Mouse (Mus musculus) limb, embryonic 11.5 days (tissue): Measurements from ENCODE around the gene Olfr95. TPM values are rescaled to one million over a fixed set of nuclear protein-coding genes. Genes with fewer than 3 reads are reported as not detected.

Source experiments
- ATAC-seq: fragments of 200-750 bp; cut with Nextera tagmentation; 2 replicates; pipeline ENCODE4 v1.8.0; 2017; ENCODE audit warnings: low read depth; ENCODE audit not compliant: insufficient number of reproducible peaks, low FRiP score, low TSS enrichment
- DNase-seq: peaks from one replicate; pipeline ENCODE4 v3.0.0-alpha.2; 2015; ENCODE audit warnings: low spot score
- H3K27ac ChIP-seq: fragments of 300-500 bp; sonication (generic); replicated peaks from 2 replicates; pipeline ENCODE4 v1.5.1; 2014; ENCODE audit warnings: low read depth, mild to moderate bottlenecking, low read length
- H3K27me3 ChIP-seq: fragments of 300-500 bp; sonication (generic); 2 replicates; pipeline ENCODE4 v1.6.1; 2014; ENCODE audit warnings: mild to moderate bottlenecking, low read length, mixed read lengths; ENCODE audit not compliant: control insufficient read depth, insufficient read depth
- H3K36me3 ChIP-seq: fragments of 300-500 bp; sonication (generic); 2 replicates; pipeline ENCODE4 v1.6.1; 2014; ENCODE audit warnings: mild to moderate bottlenecking, low read length, moderate library complexity, mixed read lengths; ENCODE audit not compliant: control insufficient read depth, insufficient read depth
- H3K4me1 ChIP-seq: fragments of 300-500 bp; sonication (generic); 2 replicates; pipeline ENCODE4 v1.6.1; 2014; ENCODE audit warnings: low read length, mixed read lengths; ENCODE audit not compliant: control insufficient read depth, insufficient read depth
- H3K4me2 ChIP-seq: fragments of 300-500 bp; sonication (generic); 2 replicates; pipeline ENCODE4 v1.6.1; 2014; ENCODE audit warnings: low read depth, mild to moderate bottlenecking, moderate library complexity; ENCODE audit not compliant: severe bottlenecking
- H3K4me3 ChIP-seq: fragments of 300-500 bp; sonication (generic); 2 replicates; pipeline ENCODE4 v1.5.1; 2014; ENCODE audit warnings: low read depth, low read length
- H3K9ac ChIP-seq: fragments of 300-500 bp; sonication (generic); 2 replicates; pipeline ENCODE4 v1.6.1; 2014; ENCODE audit warnings: mild to moderate bottlenecking, low read length
- H3K9me3 ChIP-seq: fragments of 300-500 bp; sonication (generic); 2 replicates; pipeline ENCODE4 v1.6.1; 2016; ENCODE audit warnings: low read length; ENCODE audit not compliant: control insufficient read depth
- WGBS: fragments of 180-500 bp; shearing (Covaris S2); extraction: QIAGEN DNeasy Blood & Tissue Kit; methylation state at CpG from one replicate; pipeline ENCODE4 v1.1.7; 2014; 5-methylcytosine and 5-hydroxymethylcytosine counted together
- polyA plus RNA-seq: library from polyadenylated mRNA; unstranded; fragments of >200 nt; fragmentation: Nextera tagmentation; extraction: Ambion mirVana; gene quantifications from 2 replicates; pipeline ENCODE4 v1.2.1, GENCODE M21; 2014

The Olfr95 gene
- polyA plus RNA-seq, 1 experiment from 2014 or later: not detected

- Histone ChIP-seq H3K4me2 (peak overlapping the region; percentile 20; the same call in 1 of the 2 replicates), H3K4me3 (no peak overlapping the region), H3K9ac (no peak overlapping the region), H3K27ac (no peak overlapping the region), H3K27me3 (peaks cover 10% of the 10 kb centered on the region; the same call in 1 of the 2 replicates), H3K36me3 (no peaks in the 10 kb centered on the region), H3K4me1 (no peaks in the 10 kb centered on the region), H3K9me3 (no peaks in the 10 kb centered on the region)
- 17% methylated on average over 40 of the region's 40 CpGs for WGBS
- DNase-seq (peak; percentile 31), ATAC-seq (0 out of 2 replicates have a peak, but pooled peaks have one; percentile 26)
These were observed 1.8 kb downstream of the Olfr95 start for GRCm38 (mm10) chr17:37210884-37211768.

DNA sequence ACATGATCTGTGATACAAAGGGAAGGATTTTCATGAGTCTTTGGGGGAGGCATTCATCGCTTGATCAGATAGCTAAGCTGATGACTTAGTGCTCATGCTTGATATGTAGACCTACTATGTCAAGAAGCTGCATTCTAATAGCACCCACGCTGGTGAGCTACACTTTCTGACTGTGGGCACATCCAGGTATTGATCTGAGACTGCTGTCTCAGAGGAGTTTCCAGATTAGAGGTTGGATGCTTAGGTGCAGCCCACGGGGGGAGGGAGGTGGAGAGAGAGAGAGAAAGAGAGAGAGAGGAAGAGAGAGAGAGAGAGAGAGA lies 9.0 kb downstream of the Olfr95 start:
- Histone ChIP-seq H3K27me3 (no peaks in the 10 kb centered on the region), H3K36me3 (no peaks in the 10 kb centered on the region), H3K9me3 (no peaks in the 10 kb centered on the region), H3K9ac (no peak overlapping the region), H3K4me3 (no peak overlapping the region), H3K4me2 (no peak overlapping the region), H3K27ac (no peak overlapping the region), H3K4me1 (no peaks in the 10 kb centered on the region)
- DNase-seq (no peak), ATAC-seq (no peak)
- 27% methylated on average over 3 of the region's 3 CpGs for WGBS

DNA sequence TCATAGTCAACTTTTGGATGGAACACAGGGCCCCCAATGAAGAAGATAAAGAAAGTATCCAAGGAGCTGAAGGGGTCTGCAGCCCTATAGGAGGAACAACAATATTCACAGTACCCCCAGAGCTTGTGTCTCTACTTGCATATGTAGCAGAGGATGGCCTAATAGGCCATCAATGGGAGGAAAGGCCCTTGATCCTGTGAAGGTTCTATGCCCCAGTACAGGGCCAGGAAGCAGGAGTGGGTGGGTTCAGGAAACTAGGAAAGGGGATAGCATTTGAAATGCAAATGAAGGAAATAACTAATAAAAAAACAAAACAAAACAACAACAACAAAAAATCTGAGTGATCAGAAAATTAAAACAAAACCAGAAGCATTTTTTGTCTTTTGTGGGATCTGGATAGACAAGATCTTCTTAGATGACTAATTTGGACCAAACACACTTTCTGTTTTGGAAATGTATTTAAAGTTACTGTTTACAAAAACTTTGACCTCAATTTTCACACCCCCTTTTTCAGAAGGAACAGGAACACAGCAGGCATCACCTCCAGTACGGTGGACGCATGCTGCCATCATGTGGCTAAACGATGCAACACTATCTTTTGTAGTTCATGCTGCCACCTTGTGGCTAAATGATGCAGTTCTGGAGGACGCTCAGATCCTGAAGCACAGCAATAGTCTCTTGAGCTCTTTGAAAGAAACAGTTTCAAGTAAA lies 9.6 kb downstream of the Olfr95 start:
- H3K4me2 ChIP-seq: no peak overlapping the region
- H3K36me3 ChIP-seq: no peaks in the 10 kb centered on the region
- H3K9me3 ChIP-seq: no peaks in the 10 kb centered on the region
- no peaks in the 10 kb centered on the region for H3K4me1 ChIP-seq
- no peak overlapping the region for H3K27ac ChIP-seq
- no peak overlapping the region for H3K9ac ChIP-seq
- peak; percentile 87 for DNase-seq
- ATAC-seq: peak; percentile 60; the same call in 1 of the 2 replicates
- H3K4me3 ChIP-seq: no peak overlapping the region
- 0% methylated on average over 4 of the region's 4 CpGs for WGBS
- H3K27me3 ChIP-seq: no peaks in the 10 kb centered on the region

- H3K4me3 ChIP-seq: no peak within 1 kb of the TSS
- peaks cover 11% of the 10 kb centered on the region for H3K27me3 ChIP-seq
- no peak within 1 kb of the TSS for H3K9ac ChIP-seq
- WGBS: 79% methylated on average over 2 of the region's 2 CpGs
- ATAC-seq (no peak), DNase-seq (no peak)
- H3K4me2 ChIP-seq: no peak within 1 kb of the TSS
- no peaks in the 10 kb centered on the region for H3K4me1 ChIP-seq
- no peak within 1 kb of the TSS for H3K27ac ChIP-seq
- no peaks in the 10 kb centered on the region for H3K9me3 ChIP-seq
- no peaks in the 10 kb centered on the region for H3K36me3 ChIP-seq
These were observed 12.0 kb downstream of the Olfr95 start, which contains the start of gene Olfr94 for GRCm38 (mm10) chr17:37200894-37201293. Olfr94 (minus strand) TSS chr17:37200994.

GRCm38 (mm10) chr17:37196845-37197724 lies 15.8 kb downstream of the Olfr95 start:
- Histone ChIP-seq H3K9ac (peak overlapping the region; percentile 5; the same call in 1 of the 2 replicates), H3K4me2 (peak overlapping the region; percentile 93), H3K36me3 (no peaks in the 10 kb centered on the region), H3K4me1 (no peaks in the 10 kb centered on the region), H3K4me3 (peak overlapping the region; percentile 41), H3K27ac (no peak overlapping the region), H3K9me3 (no peaks in the 10 kb centered on the region), H3K27me3 (peaks cover 11% of the 10 kb centered on the region)
- ATAC-seq (peak; percentile 89), DNase-seq (peak; percentile 70)
- under 1% methylated on average over 75 of the region's 77 CpGs for WGBS

DNA sequence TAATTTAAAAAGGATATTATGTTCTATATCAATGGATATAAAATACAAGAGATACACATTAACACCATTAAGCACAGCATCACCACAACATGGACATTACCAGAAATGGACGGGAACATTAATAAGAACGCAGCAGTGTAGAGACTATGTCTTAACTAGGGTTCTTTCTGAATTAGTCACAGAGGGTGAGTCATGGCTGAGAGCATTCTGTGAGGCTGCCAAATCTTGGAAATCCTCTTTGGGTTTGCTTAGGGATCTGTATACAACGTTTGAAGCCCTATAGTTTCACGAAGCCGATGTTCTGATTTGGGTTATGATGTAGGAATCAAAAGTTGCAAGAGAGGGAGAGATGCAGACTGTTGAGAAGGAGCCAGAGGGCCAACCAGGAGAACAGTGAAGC lies 18.1 kb downstream of the Olfr95 start:
- ATAC-seq: no peak
- 94% methylated on average over 5 of the region's 5 CpGs for WGBS
- H3K27me3 ChIP-seq: peaks cover 11% of the 10 kb centered on the region

GRCm38 (mm10) chr17:37193656-37194055 lies 19.3 kb downstream of the Olfr95 start, which contains the start of gene Ubd:
Ubd (plus strand) TSS chr17:37193892.
- no peaks in the 10 kb centered on the region for H3K36me3 ChIP-seq
- H3K9me3 ChIP-seq: no peaks in the 10 kb centered on the region
- 93% methylated on average over 2 of the region's 2 CpGs for WGBS
- H3K27me3 ChIP-seq: peaks cover 11% of the 10 kb centered on the region
- H3K4me3 ChIP-seq: no peak within 1 kb of the TSS
- no peak within 1 kb of the TSS for H3K27ac ChIP-seq
- H3K4me1 ChIP-seq: no peaks in the 10 kb centered on the region
- DNase-seq (no peak), ATAC-seq (no peak)
- H3K4me2 ChIP-seq: no peak within 1 kb of the TSS
- no peak within 1 kb of the TSS for H3K9ac ChIP-seq

More for the DNA sequence above, 18.1 kb downstream of the Olfr95 start:
- no peaks in the 10 kb centered on the region for H3K4me1 ChIP-seq
- no peak for DNase-seq
- H3K4me3 ChIP-seq: no peak overlapping the region
- no peak overlapping the region for H3K9ac ChIP-seq
- H3K9me3 ChIP-seq: no peaks in the 10 kb centered on the region
- no peak overlapping the region for H3K27ac ChIP-seq
- H3K4me2 ChIP-seq: no peak overlapping the region
- H3K36me3 ChIP-seq: no peaks in the 10 kb centered on the region

DNA sequence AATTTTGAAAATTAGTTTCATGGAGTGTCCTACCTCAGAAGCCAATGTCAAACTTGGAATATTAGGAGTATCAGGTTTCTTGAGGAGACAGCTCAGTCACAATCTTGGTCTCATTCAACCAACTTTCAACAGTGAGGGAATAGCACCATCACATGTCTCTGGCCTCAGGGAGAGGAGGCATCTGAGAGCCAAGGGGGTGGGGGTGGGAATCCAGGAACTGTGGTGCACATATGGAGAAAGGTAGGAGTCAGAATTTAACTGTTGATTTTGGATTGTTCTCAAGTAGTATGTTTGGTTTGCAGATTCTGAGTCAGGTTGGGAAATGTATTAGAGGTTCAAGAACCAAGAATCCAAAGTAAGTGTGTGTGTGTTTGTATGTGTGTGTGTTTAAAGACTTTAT lies 19.9 kb downstream of the Olfr95 start:
- no peak for ATAC-seq
- H3K4me3 ChIP-seq: no peak overlapping the region
- H3K4me1 ChIP-seq: no peaks in the 10 kb centered on the region
- H3K27me3 ChIP-seq: peaks cover 11% of the 10 kb centered on the region
- H3K4me2 ChIP-seq: no peak overlapping the region
- no peaks in the 10 kb centered on the region for H3K36me3 ChIP-seq
- H3K9ac ChIP-seq: no peak overlapping the region
- H3K27ac ChIP-seq: no peak overlapping the region
- no peak for DNase-seq
- no peaks in the 10 kb centered on the region for H3K9me3 ChIP-seq
